Mouse (Mus musculus) layer of hippocampus, adult 9-11 months (tissue): ENCODE measurements at regions not wholly inside any gene's neighbourhood (a gene's known extent, or its start where the extent isn't known, plus 50 kb on each side); places are given as distances from the start of the nearest gene placed in this dataset.

Source experiments
- DNase-seq: peaks from one replicate; pipeline ENCODE4 v3.0.0; 2022

GRCm38 (mm10) chr6:117012621-117013020, 155.7 kb upstream of the Cxcl12 start:
- no peak for DNase-seq

DNA sequence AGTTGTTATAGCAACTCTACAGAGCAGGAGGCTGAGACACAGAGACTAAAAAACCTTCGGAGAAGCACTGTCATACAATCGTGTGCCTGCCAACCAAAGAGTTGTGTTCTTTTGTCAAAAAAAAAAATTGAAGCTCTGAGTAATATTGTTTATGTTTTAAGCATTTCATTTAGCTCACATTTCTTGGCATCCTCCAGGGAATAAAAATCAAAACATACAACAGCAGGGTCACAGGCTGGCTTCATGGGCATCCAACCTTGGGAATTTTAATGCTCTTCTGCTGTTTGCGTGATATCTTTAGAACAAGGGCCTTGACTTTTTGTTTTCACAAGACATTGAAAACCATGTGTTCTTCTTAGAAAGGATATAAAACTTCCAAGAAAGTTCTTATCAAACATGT, 152.9 kb upstream of the Cxcl12 start:
- no peak for DNase-seq

- DNase-seq, result no peak
Observed at GRCm38 (mm10) chr6:117021851-117022250, 146.5 kb upstream of the Cxcl12 start.

GRCm38 (mm10) chr6:117032042-117032746, 136.1 kb upstream of the Cxcl12 start:
- DNase-seq, result peak; percentile 8

- DNase-seq, result no peak
Observed at GRCm38 (mm10) chr6:117043744-117044143, 124.6 kb upstream of the Cxcl12 start.

DNA sequence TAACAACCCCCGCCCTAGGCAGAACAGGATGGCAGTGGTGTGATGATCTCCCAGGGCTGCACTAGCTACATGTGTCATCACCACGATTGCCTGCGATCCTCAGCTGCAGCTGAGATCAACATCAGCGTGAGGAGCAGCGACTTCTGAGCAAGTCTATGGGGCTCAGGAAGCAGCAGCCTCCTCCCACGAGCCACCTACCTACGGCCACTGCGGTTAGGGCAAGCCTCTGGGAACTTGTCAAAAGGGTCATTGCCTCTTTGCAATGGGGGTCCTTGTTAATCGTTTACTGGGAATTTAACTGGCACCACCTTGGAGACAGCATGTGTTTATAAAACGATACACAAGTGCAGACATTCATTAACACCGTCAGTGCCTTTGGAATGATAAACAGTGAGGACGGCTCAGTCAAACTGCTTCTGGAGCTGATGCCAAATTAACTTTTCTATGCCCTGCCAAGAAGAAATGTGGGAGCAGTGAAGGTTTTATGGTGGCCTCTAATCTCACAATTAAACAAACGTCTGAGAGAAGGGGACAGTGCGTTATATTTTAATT, 118.8 kb upstream of the Cxcl12 start:
- DNase-seq, result no peak

GRCm38 (mm10) chr6:117060688-117061087, 107.6 kb upstream of the Cxcl12 start:
- DNase-seq, result no peak

GRCm38 (mm10) chr6:117067541-117068305, 100.6 kb upstream of the Cxcl12 start:
- no peak for DNase-seq

- DNase-seq, result peak; percentile 89
Observed at GRCm38 (mm10) chr6:117071311-117071710, 97.0 kb upstream of the Cxcl12 start.

- DNase-seq, result no peak
Observed at GRCm38 (mm10) chr6:117071857-117072256, 96.5 kb upstream of the Cxcl12 start.

DNA sequence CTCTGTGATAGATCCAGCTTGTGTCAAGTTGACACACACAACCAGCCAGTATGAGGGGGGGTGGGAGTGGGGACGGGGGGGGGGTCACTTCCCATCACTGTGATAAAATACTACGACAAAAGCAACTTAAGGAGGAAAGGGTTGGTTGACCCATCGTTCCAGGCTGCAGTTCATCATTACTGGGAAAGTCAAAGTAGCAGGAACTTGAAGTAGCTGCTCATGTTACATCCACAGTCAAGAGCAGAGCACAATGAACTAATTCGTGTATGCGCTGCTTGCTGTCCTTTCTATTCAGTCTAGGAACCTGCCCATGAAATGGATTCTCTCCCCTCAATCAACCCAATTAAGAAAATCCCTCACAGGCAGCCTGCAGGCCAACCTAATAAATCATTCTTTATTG, 88.8 kb upstream of the Cxcl12 start:
- DNase-seq, result no peak

DNA sequence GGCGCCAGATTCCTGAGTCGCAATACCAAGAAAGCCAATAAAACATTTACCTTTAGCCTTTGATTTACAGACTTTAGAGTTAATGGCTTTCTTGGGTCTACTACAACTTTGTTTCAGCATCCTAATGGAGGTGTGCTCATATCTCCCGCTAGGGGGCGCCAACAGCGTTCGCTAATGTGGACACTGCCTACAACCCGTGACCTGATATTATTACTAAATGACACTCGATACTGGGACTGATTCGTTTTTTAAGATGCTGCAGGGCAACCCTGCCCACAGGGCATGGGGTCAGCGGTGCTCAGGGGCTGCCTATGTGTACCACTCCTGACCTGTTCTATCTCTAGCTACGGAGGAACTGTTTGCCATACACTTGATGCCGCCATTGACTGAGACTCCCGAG, 87.4 kb upstream of the Cxcl12 start:
- no peak for DNase-seq

DNA sequence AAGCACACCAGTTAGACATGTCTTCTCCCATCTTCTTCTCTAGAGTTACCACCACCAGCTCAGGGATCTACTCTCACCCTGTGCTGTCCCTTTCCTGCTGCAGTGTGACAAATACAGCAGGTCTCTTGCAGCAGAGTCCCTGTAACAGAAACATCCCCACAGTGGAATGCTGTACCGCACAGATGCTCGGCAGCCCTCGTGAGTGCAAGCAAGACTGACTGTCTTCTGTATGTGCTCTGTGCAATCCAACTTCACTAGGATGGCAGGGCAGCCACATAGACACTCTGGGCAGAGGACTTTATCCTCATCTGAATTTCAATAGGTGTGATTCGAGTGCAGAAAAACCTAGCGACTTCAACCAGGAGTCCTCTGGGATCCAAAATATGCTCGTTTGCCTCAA, 84.1 kb upstream of the Cxcl12 start:
- DNase-seq, result no peak

GRCm38 (mm10) chr6:117084833-117085500, 83.4 kb upstream of the Cxcl12 start:
- DNase-seq, result no peak

GRCm38 (mm10) chr6:117094742-117095141, 73.6 kb upstream of the Cxcl12 start:
- DNase-seq, result no peak

DNA sequence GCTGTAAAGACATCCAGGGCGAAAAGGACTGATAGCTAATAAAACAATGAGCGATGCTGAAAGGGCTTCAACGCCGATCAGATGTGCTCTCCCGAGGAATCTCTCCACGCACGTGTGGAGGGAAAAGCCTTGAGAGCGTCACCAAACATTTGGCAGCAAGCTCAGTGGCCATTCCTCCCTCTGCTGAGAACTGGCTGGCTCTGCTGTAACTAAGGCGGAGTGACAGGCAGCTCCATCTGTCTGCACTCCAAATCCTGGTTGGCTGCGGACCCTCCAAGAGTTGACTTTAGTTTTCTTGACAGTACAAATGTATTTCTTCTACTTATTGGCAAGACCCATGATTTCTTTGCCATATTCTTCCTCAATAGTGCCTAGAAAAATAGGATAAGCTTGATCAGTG, 68.5 kb upstream of the Cxcl12 start:
- no peak for DNase-seq

GRCm38 (mm10) chr6:117102693-117103092, 65.6 kb upstream of the Cxcl12 start:
- DNase-seq, result no peak

GRCm38 (mm10) chr6:117104047-117104446, 64.3 kb upstream of the Cxcl12 start:
- no peak for DNase-seq

DNA sequence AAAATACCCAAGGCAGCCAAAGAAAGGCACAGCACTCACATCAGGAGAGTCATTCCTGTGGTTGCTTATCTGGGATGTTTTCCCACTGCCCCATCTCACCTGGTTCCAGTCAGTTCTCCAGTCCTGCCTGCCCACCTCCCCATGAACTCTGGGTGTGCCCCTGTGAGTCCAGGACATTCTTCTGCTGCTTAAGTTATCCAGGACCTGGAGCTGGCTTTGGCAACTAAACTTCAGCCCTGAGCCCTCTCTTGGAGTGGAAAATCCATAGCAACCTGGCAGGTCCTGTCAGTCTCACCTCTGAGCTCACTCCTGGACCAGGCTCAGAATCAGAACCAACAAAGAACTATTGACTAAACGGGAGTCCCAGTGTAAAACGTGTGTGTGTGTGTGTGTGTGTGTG, 63.9 kb upstream of the Cxcl12 start:
- DNase-seq, result no peak

- DNase-seq, result no peak
Observed at GRCm38 (mm10) chr6:117105182-117105589, 63.1 kb upstream of the Cxcl12 start.

DNA sequence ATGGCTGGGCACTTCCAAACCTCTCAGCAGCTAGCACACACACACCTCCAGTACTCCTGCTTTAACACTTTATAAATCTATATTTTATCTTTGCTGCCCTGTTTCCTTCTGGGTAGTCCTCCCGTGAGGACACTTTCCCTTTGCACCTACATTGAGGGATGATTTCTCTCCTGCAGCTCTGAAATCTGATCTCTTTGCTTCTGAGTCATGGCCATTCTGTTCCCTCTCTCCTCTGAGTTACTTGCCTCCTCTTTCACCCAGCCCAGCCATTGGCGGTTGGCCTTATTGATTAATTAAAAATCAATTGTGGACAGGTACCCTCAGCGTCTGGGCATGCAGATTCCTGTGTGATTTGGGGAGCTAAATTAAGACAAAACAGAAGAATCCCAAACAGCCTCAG, 58.0 kb upstream of the Cxcl12 start:
- DNase-seq, result no peak

- no peak for DNase-seq
Observed at GRCm38 (mm10) chr6:117114859-117115258, 53.5 kb upstream of the Cxcl12 start.

GRCm38 (mm10) chr6:117118081-117118480, 50.3 kb upstream of the Cxcl12 start:
- DNase-seq, result no peak
